Comparison of ENCODE assay signal across 11 mouse cellular contexts in the genomic region with DNA sequence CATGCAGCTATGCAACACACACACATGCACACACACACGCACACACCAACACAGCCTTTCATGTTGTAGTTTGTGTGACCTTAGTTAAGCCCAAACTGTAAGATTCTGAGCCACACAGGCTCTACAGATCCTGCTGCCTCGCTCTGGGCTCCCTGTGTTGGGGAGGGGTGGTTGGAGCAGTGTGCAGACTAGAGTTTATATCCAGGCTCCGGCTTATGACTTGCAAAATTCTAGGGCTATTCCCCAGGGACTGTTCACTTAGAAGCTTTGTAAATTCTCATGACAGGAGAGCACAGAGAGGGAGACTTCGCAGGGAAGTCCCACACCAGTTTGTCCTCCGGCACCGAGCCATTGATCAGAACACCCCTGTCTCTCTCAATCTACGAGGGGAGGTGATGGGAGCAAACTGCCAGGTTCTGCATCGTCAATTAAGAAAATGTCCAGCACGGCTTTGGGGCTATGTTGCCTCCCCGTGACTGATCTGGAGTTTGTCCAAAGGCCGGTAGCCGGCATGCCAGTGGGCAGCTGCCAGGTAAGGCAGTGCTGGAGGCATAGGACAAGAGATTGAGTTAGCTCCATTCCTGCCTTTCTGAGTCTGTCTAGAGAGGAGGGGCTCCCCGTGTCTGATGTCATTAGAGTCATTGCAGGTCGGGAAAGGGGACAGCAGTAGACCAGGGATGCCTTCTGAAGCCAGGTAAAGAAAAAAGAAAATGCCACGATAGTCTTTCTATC. TPM values are rescaled to one million over a fixed set of nuclear protein-coding genes. Genes with fewer than 3 reads are reported as not detected.
DNase-seq lines count a peak whose midpoint lies in the region; ATAC-seq and TF ChIP-seq lines count a peak whose summit lies in the region.
"Had no signal": no experiment of that assay in that cellular context is flagged by ENCODE, and none has a peak within 500 bp of the region (broad histone marks: within the 10 kb centered on the region; RNA-seq: fewer than 3 reads in every experiment).

No protein-coding gene starts in this region.

- 49% methylated on average over 15 of the region's 15 CpGs for WGBS in lung, embryonic 16.5 days
- WGBS in midbrain, embryonic 16.5 days = 49% methylated on average over 15 of the region's 15 CpGs

- no peak overlapping the region for H3K4me3 ChIP-seq in gastrocnemius, adult 2 months
- no peak overlapping the region for H3K4me3 ChIP-seq in lung, embryonic 16.5 days (ENCODE audit: low read length)
- H3K4me3 ChIP-seq in midbrain, embryonic 16.5 days (ENCODE audit: low read depth, low read length) = no peak overlapping the region
- H3K4me3 ChIP-seq: embryonic facial prominence, embryonic 13.5 days; left cerebral cortex, adult 2 months had no signal

- no peaks in the 10 kb centered on the region for H3K4me1 ChIP-seq in lung, embryonic 16.5 days (replicated peaks; ENCODE audit: control insufficient read depth, insufficient read depth, low read length)
- H3K4me1 ChIP-seq in midbrain, embryonic 16.5 days (ENCODE audit: control insufficient read depth, insufficient read depth, low read length) = peaks cover 17% of the 10 kb centered on the region

- no peaks in the 10 kb centered on the region for H3K27me3 ChIP-seq in lung, embryonic 16.5 days (ENCODE audit: control insufficient read depth, insufficient read depth, low read depth, low read length)
- no peaks in the 10 kb centered on the region for H3K27me3 ChIP-seq in midbrain, embryonic 16.5 days (ENCODE audit: control insufficient read depth, insufficient read depth, low read depth, low read length)

- H3K27ac ChIP-seq in gastrocnemius, adult 2 months = no peak overlapping the region
- H3K27ac ChIP-seq in lung, embryonic 16.5 days (ENCODE audit: low read length) = no peak overlapping the region
- no peak overlapping the region for H3K27ac ChIP-seq in midbrain, embryonic 16.5 days (ENCODE audit: low read length)
- H3K27ac ChIP-seq: embryonic facial prominence, embryonic 13.5 days; left cerebral cortex, adult 2 months had no signal

- no peaks in the 10 kb centered on the region for H3K9me3 ChIP-seq in lung, embryonic 16.5 days (ENCODE audit: control insufficient read depth, low read length)
- no peaks in the 10 kb centered on the region for H3K9me3 ChIP-seq in midbrain, embryonic 16.5 days (replicated peaks; ENCODE audit: control insufficient read depth, low read length, poor library complexity, severe bottlenecking)
- H3K9me3 ChIP-seq: embryonic facial prominence, embryonic 13.5 days had no signal

- intact Hi-C loops in gastrocnemius, adult 2 months (cut with DNase I) = no loop called here

- H3K36me3 ChIP-seq in lung, embryonic 16.5 days (ENCODE audit: control insufficient read depth, insufficient read depth, low read length) = no peaks in the 10 kb centered on the region
- H3K36me3 ChIP-seq in midbrain, embryonic 16.5 days (ENCODE audit: control insufficient read depth, insufficient read depth, low read length) = no peaks in the 10 kb centered on the region
- H3K36me3 ChIP-seq: embryonic facial prominence, embryonic 13.5 days had no signal

- peak; percentile 23 for DNase-seq in gastrocnemius, adult 2 months
- DNase-seq in gastrocnemius, postnatal 25 days = no peak
- no peak for DNase-seq in lung, postnatal 14 days
- DNase-seq in cerebellum, adult 9-10 months = peak; percentile 70
- DNase-seq in thymus, postnatal 14 days = no peak
- DNase-seq in gastrocnemius, adult 8-10 months (ENCODE audit: low spot score in 2 of 2) = no peak
- DNase-seq: thymus, adult 18-20 months had no signal

- 0 out of 2 replicates have a peak, but pooled peaks have one; percentile 34 for ATAC-seq in lung, embryonic 16.5 days (ENCODE audit: low read depth)
- ATAC-seq in midbrain, embryonic 16.5 days = peak; percentile 54

- TF ChIP-seq CTCF in gastrocnemius, adult 2 months (IDR thresholded peaks at IDR 0.05) = no peak

- H3K4me2 ChIP-seq in lung, embryonic 16.5 days (ENCODE audit: low read depth, low read length) = no peak overlapping the region
- no peak overlapping the region for H3K4me2 ChIP-seq in midbrain, embryonic 16.5 days (ENCODE audit: low read length)
- H3K4me2 ChIP-seq: embryonic facial prominence, embryonic 13.5 days had no signal

- no peak overlapping the region for H3K9ac ChIP-seq in lung, embryonic 16.5 days (ENCODE audit: low read length)
- H3K9ac ChIP-seq in midbrain, embryonic 16.5 days (ENCODE audit: low read depth, low read length) = no peak overlapping the region
- H3K9ac ChIP-seq: embryonic facial prominence, embryonic 13.5 days had no signal

RNA-seq across cellular contexts. Expression of a gene that starts 54.6 kb away (rescaled TPM):
- total RNA-seq in gastrocnemius, adult 2 months (2021) = 1 to 10 TPM in 1 of 2 experiments, under 1 TPM in 1; 0.61 to 1.2 TPM
- total RNA-seq in gastrocnemius, postnatal 25 days (2021) = 1 to 10 TPM in 1 of 2 experiments, under 1 TPM in 1; 0.75 to 1.5 TPM
- polyA plus RNA-seq in lung, embryonic 16.5 days (2015; fragmentation: Nextera tagmentation; extraction: Ambion mirVana) = 11.0 and 11.4 TPM in 2 replicates
- polyA plus RNA-seq in midbrain, embryonic 16.5 days (2015; fragmentation: Nextera tagmentation; extraction: Ambion mirVana) = 24.4 and 30.5 TPM in 2 replicates
- total RNA-seq in gastrocnemius, adult 8-10 months (2022) = under 1 TPM; 0.31 to 0.70 (median 0.50) TPM

Comparison
In these comparisons a context has a peak if more than half of its experiments do, and no peak if none do; other contexts are left out.
1. DNase-seq: peak in gastrocnemius, adult 2 months (single experiment) and cerebellum, adult 9-10 months (single experiment); none in gastrocnemius, postnatal 25 days (single experiment), lung, postnatal 14 days (single experiment), thymus, postnatal 14 days (single experiment) and gastrocnemius, adult 8-10 months (0 of 2).